Mouse (Mus musculus): ENCODE measurements around the gene Polh.

DNA sequence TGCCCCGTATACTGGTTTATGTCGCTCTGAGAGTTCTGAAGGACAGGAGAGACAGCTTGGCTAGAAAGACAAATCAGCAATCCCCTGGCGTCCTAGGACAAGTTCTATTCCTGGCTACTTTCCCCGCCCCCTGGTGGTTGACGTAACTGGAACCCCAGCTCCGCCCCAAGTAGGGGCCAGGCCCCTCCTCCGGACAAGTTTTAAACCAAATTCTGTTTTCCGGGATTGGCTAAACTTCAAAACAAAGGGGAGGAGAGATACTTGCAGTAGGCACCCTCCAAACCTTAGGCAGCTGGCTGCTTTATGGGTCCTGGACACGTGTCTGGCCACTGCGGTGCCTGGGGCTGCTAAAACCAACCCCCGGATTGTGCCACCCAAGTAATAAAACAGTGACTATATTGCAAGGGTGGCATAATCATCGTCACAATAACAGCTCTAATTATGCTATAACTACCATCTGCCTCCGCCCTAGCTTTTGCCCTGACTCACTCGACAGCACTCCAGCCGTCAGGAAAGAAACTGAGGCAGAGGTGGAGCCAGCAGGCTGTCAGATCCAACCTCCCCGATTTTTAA lies 42.3 kb downstream of the Polh start:
- TF ChIP-seq GATA1 (IDR thresholded peaks at IDR 0.05; ENCODE audit: low read length), result no peak
- no peak for TF ChIP-seq TAL1 (IDR thresholded peaks at IDR 0.05; ENCODE audit: low read length)
